Mouse (Mus musculus) heart, embryonic 15.5 days (tissue): ENCODE measurements around the gene Zdhhc12. TPM values are rescaled to one million over a fixed set of nuclear protein-coding genes. Genes with fewer than 3 reads are reported as not detected.
"Not testable (repeated sequence)": the region's sequence is repeated elsewhere in the genome, so short reads cannot be mapped to it uniquely, and the experiment has no call there.

Experiments
- ATAC-seq: fragments of 200-750 bp; cut with Nextera tagmentation; replicated peaks from 2 replicates; pipeline ENCODE4 v1.8.0; 2017; ENCODE audit warnings: low read depth, moderate TSS enrichment; ENCODE audit not compliant: insufficient number of reproducible peaks, insufficient read depth, low FRiP score
- H3K27ac ChIP-seq: fragments of 300-500 bp; sonication (generic); 2 replicates; pipeline ENCODE4 v1.5.1; 2015; ENCODE audit warnings: mild to moderate bottlenecking, inconsistent platforms
- H3K27me3 ChIP-seq: fragments of 300-500 bp; sonication (generic); 2 replicates; pipeline ENCODE4 v1.6.1; 2015; ENCODE audit warnings: inconsistent platforms
- H3K36me3 ChIP-seq: fragments of 300-500 bp; sonication (generic); 2 replicates; pipeline ENCODE4 v1.6.1; 2015; ENCODE audit warnings: mild to moderate bottlenecking, inconsistent platforms
- H3K4me1 ChIP-seq: fragments of 300-500 bp; sonication (generic); replicated peaks from 2 replicates; pipeline ENCODE4 v1.6.1; 2015; ENCODE audit warnings: inconsistent platforms
- H3K4me2 ChIP-seq: fragments of 300-500 bp; sonication (generic); 2 replicates; pipeline ENCODE4 v1.6.1; 2015; ENCODE audit warnings: inconsistent platforms, mild to moderate bottlenecking, moderate library complexity
- H3K4me3 ChIP-seq: fragments of 300-500 bp; sonication (generic); 2 replicates; pipeline ENCODE4 v1.5.1; 2015; ENCODE audit warnings: mild to moderate bottlenecking, inconsistent platforms
- H3K9ac ChIP-seq: fragments of 300-500 bp; sonication (generic); 2 replicates; pipeline ENCODE4 v1.6.1; 2015; ENCODE audit warnings: mild to moderate bottlenecking, inconsistent platforms
- H3K9me3 ChIP-seq: fragments of 300-500 bp; sonication (generic); replicated peaks from 2 replicates; pipeline ENCODE4 v1.6.1; 2016; ENCODE audit warnings: inconsistent platforms
- WGBS: fragments of 180-500 bp; shearing (Covaris S2); methylation state at CpG from one replicate; pipeline ENCODE4 v1.1.7; 2015; ENCODE audit warnings: mixed read lengths; 5-methylcytosine and 5-hydroxymethylcytosine counted together
- polyA plus RNA-seq: library from polyadenylated mRNA; unstranded; fragments of >200 nt; fragmentation: Nextera tagmentation; extraction: Ambion mirVana; gene quantifications from 2 replicates; pipeline ENCODE4 v1.2.1, GENCODE M21; 2015

Gene Zdhhc12
- polyA plus RNA-seq, 1 experiment from 2014 or later, result 25.8 TPM

DNA sequence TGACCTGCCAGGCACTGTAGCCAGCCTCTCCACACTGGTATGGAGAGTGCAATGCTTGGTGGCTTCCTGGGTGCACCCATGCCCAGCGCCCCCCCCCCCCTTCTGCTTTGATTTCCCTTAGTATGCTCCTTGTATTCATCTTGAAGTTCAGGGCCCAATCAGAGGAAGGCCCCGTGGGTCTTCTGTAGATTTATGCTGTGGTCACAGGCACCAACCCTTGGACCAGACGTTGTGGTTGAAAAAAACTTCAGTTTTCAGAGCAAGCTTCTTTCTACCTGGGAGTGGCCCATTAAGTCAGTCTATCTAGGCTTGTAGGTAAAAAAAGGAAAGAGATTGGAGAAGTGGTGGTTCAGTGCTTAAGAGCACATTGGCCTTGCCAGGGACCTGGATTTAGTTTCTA lies 29.7 kb downstream of the Zdhhc12 start:
- peak overlapping the region; percentile 74 for H3K9ac ChIP-seq
- no peaks in the 10 kb centered on the region for H3K9me3 ChIP-seq
- no peak for ATAC-seq
- H3K27me3 ChIP-seq, result no peaks in the 10 kb centered on the region
- H3K4me2 ChIP-seq, result peak overlapping the region; percentile 91
- peak overlapping the region; percentile 69 for H3K4me3 ChIP-seq
- peak overlapping the region; percentile 96 for H3K27ac ChIP-seq
- 19% methylated on average over 2 of the region's 3 CpGs for WGBS
- peaks cover 10% of the 10 kb centered on the region for H3K36me3 ChIP-seq
- peaks cover 45% of the 10 kb centered on the region for H3K4me1 ChIP-seq

DNA sequence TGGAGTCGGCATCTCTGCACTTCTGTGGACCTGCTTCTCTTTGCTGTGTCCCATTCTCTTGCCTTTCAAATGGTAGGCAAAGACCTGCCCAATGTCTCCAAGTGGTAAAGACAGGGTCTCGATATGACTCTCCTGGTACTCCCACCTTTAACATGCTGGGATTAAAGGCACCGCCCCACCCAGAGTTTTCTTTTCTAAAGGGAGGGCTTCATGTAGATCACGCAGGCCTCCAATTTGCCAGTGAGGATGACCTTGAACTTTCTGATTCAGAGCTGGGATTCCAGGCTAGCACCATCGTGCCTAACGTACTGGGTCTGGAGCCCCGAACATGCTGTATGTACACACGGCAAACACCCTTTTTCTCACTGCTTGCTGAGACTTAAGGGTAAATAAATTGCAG lies 30.2 kb downstream of the Zdhhc12 start:
- no peaks in the 10 kb centered on the region for H3K9me3 ChIP-seq
- H3K36me3 ChIP-seq, result peaks cover 4% of the 10 kb centered on the region
- peak overlapping the region; percentile 96 for H3K27ac ChIP-seq
- H3K27me3 ChIP-seq, result no peaks in the 10 kb centered on the region
- H3K9ac ChIP-seq, result peak overlapping the region; percentile 74
- no peak for ATAC-seq
- WGBS, result 9% methylated on average over 8 of the region's 8 CpGs
- H3K4me1 ChIP-seq, result peaks cover 41% of the 10 kb centered on the region
- peak overlapping the region; percentile 69 for H3K4me3 ChIP-seq
- peak overlapping the region; percentile 91 for H3K4me2 ChIP-seq

DNA sequence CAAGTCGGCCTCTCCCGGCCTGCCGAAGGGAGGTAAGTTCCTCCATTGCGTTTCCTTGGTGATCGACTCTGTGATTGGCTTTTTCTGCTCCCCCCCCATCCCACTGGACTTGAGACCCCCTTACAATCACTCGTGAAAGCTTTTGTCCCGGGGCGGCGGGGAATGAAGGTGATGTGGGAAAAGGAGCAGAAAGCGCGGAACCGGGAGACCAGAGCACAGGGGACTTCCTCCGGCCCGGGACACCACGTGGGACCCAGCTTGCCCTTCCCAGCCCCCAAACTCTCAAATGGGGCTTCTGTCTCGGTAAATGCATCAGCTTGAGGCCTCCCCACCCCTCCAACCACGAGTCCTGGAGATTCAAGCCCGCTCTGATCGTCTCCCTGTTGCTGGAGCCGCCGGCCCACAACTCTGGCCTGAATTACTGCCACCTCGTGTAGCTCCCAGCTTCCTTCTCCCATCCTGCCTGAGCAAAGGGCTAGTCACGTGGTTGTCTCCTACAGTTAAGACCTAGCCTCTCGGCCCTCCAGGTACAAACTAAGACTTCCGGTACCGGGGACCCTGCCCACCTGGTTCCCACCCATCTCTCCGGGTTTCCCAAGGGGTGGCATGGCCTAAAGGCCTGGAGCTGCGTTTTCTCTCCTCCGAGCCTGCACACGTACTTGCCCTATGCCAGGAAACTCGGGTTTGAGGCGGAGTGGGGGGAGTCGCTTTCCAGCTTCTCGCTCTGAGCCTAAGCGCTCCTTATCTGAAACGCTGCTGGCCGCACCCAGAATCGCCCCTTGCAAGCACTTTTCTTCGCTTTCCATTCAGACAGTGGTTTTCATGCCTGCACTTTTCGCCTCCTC lies 31.0 kb downstream of the Zdhhc12 start:
- Histone ChIP-seq H3K9ac (peak overlapping the region; percentile 74), H3K4me3 (peak overlapping the region; percentile 69), H3K4me2 (peak overlapping the region; percentile 91), H3K27ac (peak overlapping the region; percentile 96), H3K27me3 (no peaks in the 10 kb centered on the region), H3K9me3 (no peaks in the 10 kb centered on the region), H3K4me1 (peaks cover 35% of the 10 kb centered on the region), H3K36me3 (no peaks in the 10 kb centered on the region)
- ATAC-seq, result peak; percentile 16; the same call in 1 of the 2 replicates
- WGBS, result under 1% methylated on average over 40 of the region's 40 CpGs

DNA sequence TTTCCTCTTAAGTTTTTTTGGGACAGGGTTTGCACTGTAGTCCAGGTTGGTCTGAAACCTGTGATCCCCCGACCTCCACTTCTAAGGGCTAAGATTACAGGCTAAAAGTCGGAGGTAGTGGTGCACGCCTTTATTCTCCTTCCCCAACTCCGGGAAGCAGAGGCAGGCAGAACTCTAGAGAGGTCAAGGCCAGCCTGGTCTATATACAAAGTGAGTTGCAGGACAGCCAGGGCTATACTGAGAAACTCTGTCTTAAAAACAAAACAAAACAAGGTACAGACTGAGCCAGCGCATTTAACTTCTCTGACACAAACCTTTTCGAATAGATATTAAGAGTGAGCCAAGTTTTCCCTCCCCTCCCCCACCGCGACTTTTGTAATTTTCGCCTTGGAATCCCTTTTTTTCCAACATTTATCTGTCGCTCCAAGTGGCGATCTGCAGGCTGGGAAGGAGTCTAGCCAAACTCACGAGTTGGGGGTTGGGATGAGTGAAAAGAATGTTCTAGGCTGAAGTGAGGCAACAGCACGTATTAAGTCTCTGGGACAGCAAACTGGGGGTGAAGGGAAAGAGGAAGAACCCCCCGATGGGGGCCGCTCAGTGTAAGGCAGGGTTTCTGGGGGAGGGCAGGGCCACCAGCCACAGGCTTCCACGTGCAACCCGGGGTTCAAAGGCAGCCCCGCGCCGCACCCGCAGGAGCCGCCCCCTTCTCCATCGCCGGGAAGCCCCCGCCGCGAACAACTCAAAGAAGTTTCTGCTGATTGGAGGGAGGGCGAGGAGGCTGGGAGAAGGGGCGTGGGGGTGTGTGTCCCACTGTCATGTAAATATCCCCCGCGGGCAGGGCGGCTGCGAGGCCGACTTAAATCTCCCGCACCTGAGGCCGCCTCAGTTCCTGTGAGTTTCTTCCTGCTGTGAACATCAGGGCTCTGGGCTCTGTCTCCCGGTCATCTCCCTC lies 32.0 kb downstream of the Zdhhc12 start:
- WGBS, result 7% methylated on average over 37 of the region's 37 CpGs
- no peaks in the 10 kb centered on the region for H3K36me3 ChIP-seq
- peak overlapping the region; percentile 69 for H3K4me3 ChIP-seq
- H3K27ac ChIP-seq, result peak overlapping the region; percentile 96
- H3K27me3 ChIP-seq, result no peaks in the 10 kb centered on the region
- no peaks in the 10 kb centered on the region for H3K9me3 ChIP-seq
- peak overlapping the region; percentile 74 for H3K9ac ChIP-seq
- H3K4me2 ChIP-seq, result peak overlapping the region; percentile 91
- H3K4me1 ChIP-seq, result peaks cover 35% of the 10 kb centered on the region
- no peak for ATAC-seq

DNA sequence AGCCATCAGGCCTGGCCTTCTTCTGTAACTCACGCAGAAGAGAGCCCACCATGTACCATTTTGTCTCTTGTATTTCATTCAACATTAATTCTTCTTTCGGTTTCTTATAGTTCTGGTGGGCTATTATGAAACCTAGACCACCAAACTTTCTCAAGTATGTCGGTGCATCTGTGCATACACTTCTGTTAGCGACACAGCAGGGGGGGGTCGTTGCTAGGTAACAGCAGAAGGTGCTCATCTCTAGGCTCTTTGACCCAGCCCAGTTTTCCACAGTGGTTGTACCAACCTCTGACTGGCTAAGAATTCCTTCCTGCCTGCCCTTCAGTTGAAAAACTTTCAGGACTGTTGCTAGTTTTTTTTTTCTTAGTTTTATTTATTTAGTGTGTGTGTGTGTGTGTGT lies 35.0 kb downstream of the Zdhhc12 start:
- H3K27ac ChIP-seq, result no peak overlapping the region
- 56% methylated on average over 5 of the region's 5 CpGs for WGBS

DNA sequence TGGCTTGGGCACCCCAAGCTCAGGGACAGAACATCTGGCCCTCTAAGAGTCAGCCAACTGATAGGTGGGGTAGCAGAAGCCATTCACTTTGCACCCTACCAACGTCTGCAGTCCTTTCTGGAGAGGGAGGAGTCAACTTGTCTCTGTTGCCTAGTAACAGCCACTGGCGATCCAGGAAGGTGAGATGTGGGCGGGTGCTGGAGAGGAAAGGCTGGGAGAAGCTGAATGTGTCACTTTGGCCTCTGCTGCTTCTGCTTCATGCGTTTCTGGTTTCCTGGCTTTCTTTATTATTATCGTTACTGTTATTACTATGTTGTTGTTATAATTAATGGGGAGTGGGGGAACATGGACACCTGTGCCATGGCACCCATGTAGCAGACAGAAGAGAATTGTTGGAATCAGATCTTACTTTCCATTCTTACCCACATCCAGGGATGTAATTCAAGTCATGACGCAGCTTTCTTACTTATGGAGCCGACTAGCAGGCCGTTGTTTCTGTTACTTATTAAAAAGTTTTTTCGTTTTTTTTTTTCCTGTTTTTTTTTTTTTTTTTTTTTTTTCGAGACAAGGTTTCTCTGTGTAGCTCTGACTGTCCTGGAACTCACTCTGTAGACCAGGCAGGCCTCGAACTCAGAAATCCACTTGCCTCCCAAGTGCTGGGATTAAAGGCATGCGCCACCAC lies 36.1 kb downstream of the Zdhhc12 start, which contains the start of gene Set:
Set (plus strand) TSS at position 156 of the 682 bp plus-strand sequence.
- ATAC-seq, result no peak
- 0 out of 2 replicates have a peak, but pooled peaks cover 7% of the 10 kb centered on the region for H3K4me1 ChIP-seq
- H3K27ac ChIP-seq, result no peak within 1 kb of the TSS
- 45% methylated on average over 12 of the region's 12 CpGs for WGBS
- H3K36me3 ChIP-seq, result no peaks in the 10 kb centered on the region
- H3K9ac ChIP-seq, result no peak within 1 kb of the TSS
- H3K9me3 ChIP-seq, result no peaks in the 10 kb centered on the region
- no peak within 1 kb of the TSS for H3K4me3 ChIP-seq
- no peak within 1 kb of the TSS for H3K4me2 ChIP-seq
- H3K27me3 ChIP-seq, result 0 out of 2 replicates have a peak, but pooled peaks cover 3% of the 10 kb centered on the region

More for the DNA sequence above, 35.0 kb downstream of the Zdhhc12 start:
- Histone ChIP-seq H3K9ac (no peak overlapping the region), H3K36me3 (no peaks in the 10 kb centered on the region), H3K9me3 (no peaks in the 10 kb centered on the region), H3K27me3 (0 out of 2 replicates have a peak, but pooled peaks cover 3% of the 10 kb centered on the region), H3K4me2 (no peak overlapping the region), H3K4me1 (peaks cover 13% of the 10 kb centered on the region), H3K4me3 (no peak overlapping the region)
- no peak for ATAC-seq

DNA sequence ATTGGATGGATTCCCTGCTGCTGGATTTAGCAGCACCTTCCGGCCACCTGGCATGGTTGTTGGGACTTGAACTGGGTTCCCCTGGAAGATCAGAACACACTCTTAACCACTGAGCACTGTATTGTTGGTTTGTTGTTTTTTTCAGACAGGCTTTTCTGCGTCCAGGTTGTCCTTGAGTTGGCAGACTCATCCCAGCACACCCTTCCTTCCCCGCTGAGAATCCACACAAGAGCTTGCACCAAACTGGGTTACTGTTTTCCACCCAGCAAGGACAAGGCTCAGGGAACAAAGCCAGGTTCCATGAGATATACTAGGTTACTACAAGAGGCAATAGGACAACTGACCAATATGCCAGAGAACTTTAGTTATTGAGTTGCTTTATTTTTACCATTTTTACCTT lies 36.7 kb downstream of the Zdhhc12 start:
- Histone ChIP-seq H3K4me3 (no peak overlapping the region), H3K27me3 (0 out of 2 replicates have a peak, but pooled peaks cover 3% of the 10 kb centered on the region), H3K36me3 (no peaks in the 10 kb centered on the region), H3K27ac (no peak overlapping the region), H3K4me1 (0 out of 2 replicates have a peak, but pooled peaks cover 7% of the 10 kb centered on the region), H3K4me2 (no peak overlapping the region), H3K9ac (no peak overlapping the region), H3K9me3 (no peaks in the 10 kb centered on the region)
- WGBS, result 78% methylated on average over 3 of the region's 3 CpGs
- ATAC-seq, result no peak

DNA sequence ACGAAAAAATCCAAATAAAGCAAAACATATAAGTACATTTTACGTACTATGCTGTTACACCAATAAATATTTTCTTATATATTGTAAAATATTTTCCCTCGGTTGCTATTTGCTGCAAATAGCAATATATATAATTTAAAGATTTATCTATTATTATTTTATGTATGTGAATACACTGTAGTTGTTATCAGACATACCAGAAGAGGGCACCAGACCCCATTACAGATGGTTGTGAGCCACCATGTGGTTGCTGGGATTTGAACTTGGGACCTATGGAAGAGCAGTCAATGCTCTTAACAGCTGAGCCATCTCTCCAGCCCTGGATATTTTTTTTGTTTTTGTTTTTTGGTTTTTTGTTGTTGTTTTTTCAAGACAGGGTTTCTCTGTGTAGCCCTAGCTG lies 38.1 kb downstream of the Zdhhc12 start:
- not testable (repeated sequence) for H3K4me1 ChIP-seq, H3K4me2 ChIP-seq, H3K27ac ChIP-seq, H3K36me3 ChIP-seq, H3K9me3 ChIP-seq, H3K9ac ChIP-seq, H3K4me3 ChIP-seq, ATAC-seq, H3K27me3 ChIP-seq
- 90% methylated on average over 3 of the region's 3 CpGs for WGBS

DNA sequence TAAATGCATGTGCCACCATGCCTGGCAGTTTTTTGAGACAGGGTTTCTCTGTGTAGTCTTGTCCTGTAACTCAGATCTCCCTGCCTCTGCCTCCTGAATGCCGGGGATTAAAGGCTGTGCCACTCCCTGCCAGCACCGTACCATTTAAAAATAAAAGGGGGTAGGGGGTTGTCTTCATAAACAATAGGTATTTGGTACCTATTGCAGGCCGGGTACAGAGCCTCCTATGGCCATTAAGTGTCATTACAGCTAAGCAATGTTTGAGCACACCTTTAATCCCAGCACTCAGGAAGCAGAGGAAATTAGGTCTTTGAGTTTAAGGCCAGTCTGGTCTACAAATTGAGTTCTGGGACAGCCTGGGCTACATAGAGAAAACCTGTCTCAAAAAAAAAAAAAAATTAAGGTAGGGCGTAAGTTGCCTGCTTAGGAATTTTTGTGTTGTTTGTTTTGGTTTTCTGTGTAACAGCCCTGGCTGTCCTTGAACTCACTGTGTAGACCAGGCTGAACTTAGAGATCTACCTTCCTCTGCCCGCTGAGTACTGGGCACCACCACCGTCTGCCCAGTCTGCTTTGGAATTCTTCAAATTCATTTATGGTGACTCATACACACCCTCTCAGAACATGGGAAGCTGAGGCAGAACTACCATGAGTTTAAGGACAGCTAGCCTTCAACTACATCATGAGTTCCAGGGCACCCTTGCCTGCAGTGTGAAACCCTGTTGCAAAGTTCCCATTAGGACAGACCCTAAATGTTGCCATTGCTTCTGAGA lies 41.3 kb downstream of the Zdhhc12 start:
- H3K27me3 ChIP-seq, result 0 out of 2 replicates have a peak, but pooled peaks cover 3% of the 10 kb centered on the region

DNA sequence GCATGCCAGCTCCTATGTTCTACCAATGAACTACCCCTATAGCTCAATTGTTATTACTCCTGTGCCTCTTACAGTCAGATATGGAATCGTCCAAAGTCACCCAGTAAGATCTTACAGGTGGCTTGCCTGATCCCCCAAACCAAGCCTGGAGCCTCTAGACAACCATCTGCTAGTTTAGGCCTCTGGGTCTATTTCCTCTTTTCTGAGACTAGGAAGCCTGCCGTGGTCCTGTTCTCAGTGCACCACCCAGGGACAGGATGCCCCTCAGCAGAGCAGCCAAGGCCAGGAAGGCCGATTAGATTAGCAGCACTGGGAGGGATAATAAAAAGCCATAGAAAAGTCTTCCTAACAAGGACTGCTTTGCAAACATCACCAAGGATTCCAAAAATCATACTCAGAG lies 43.6 kb downstream of the Zdhhc12 start:
- no peak for ATAC-seq
- Histone ChIP-seq H3K27ac (peak overlapping the region; percentile 3; the same call in 1 of the 2 replicates), H3K4me1 (0 out of 2 replicates have a peak, but pooled peaks cover 6% of the 10 kb centered on the region), H3K9ac (no peak overlapping the region), H3K9me3 (no peaks in the 10 kb centered on the region), H3K27me3 (0 out of 2 replicates have a peak, but pooled peaks cover 3% of the 10 kb centered on the region), H3K4me2 (no peak overlapping the region), H3K4me3 (no peak overlapping the region), H3K36me3 (no peaks in the 10 kb centered on the region)
- WGBS, result 72% methylated on average over 3 of the region's 3 CpGs

More for the DNA sequence above, 41.3 kb downstream of the Zdhhc12 start:
- Histone ChIP-seq H3K36me3 (no peaks in the 10 kb centered on the region), H3K9ac (no peak overlapping the region), H3K4me2 (no peak overlapping the region), H3K4me1 (0 out of 2 replicates have a peak, but pooled peaks cover 6% of the 10 kb centered on the region), H3K9me3 (no peaks in the 10 kb centered on the region), H3K27ac (no peak overlapping the region), H3K4me3 (no peak overlapping the region)
- WGBS, result 35% methylated on average over 6 of the region's 6 CpGs
- no peak for ATAC-seq
